Mouse (Mus musculus): ENCODE data around the gene Rasl10a.

GRCm38 (mm10) chr11:5102384-5102783 is 44.5 kb downstream of the Rasl10a start:
- no peak for TF ChIP-seq GATA1 (IDR thresholded peaks at IDR 0.05; ENCODE audit: borderline replicate concordance, low read length)
- no peak for TF ChIP-seq FLI1 (IDR thresholded peaks at IDR 0.05; ENCODE audit: low read length)
